9 mouse cellular contexts compared by ENCODE assay signal in genomic region chr11:50767039-50767438, GRCm38 (mm10).
DNase-seq lines count a peak whose midpoint lies in the region; ATAC-seq and TF ChIP-seq lines count a peak whose summit lies in the region.
"Had no signal": no experiment of that assay in that cellular context is flagged by ENCODE, and none has a peak within 500 bp of the region (broad histone marks: within the 10 kb centered on the region; RNA-seq: fewer than 3 reads in every experiment).

No protein-coding gene starts in this region.

- H3K27ac ChIP-seq in cortical plate, adult 2 months (ENCODE audit: insufficient read depth, low read length): no peak overlapping the region
- no peak overlapping the region for H3K27ac ChIP-seq in liver, embryonic 14.5 days
- H3K27ac ChIP-seq: liver, embryonic 15.5 days had no signal

- H3K4me1 ChIP-seq in cortical plate, adult 2 months (ENCODE audit: control insufficient read depth, insufficient read depth, low read length): no peaks in the 10 kb centered on the region
- H3K4me1 ChIP-seq in liver, embryonic 14.5 days (replicated peaks; ENCODE audit: control insufficient read depth in 2 of 2, insufficient read depth in 2 of 2, low read length in 1 of 2): no peaks in the 10 kb centered on the region
- H3K4me1 ChIP-seq: liver, embryonic 15.5 days had no signal

- no peak for TF ChIP-seq POLR2A in cortical plate, adult 2 months (IDR thresholded peaks at IDR 0.05; ENCODE audit: extremely low read depth, insufficient read depth, low read length)

- H3K4me3 ChIP-seq in cortical plate, adult 2 months (ENCODE audit: insufficient read depth, low read length): no peak overlapping the region
- H3K4me3 ChIP-seq in liver, embryonic 14.5 days (ENCODE audit: insufficient read depth in 1 of 2, low read depth in 2 of 2, low read length in 2 of 2): no peak overlapping the region
- H3K4me3 ChIP-seq: liver, embryonic 15.5 days had no signal

- no peak overlapping the region for H3K9ac ChIP-seq in liver, embryonic 14.5 days (replicated peaks)
- H3K9ac ChIP-seq: liver, embryonic 15.5 days had no signal

- no peak overlapping the region for H3K4me2 ChIP-seq in liver, embryonic 14.5 days (ENCODE audit: low read depth)
- H3K4me2 ChIP-seq: liver, embryonic 15.5 days had no signal

- TF ChIP-seq EP300 in liver, embryonic 14.5 days (IDR thresholded peaks at IDR 0.05; ENCODE audit: low read depth): no peak

- no peak for ATAC-seq in liver, embryonic 14.5 days (ENCODE audit: insufficient read depth)

- H3K9me3 ChIP-seq in liver, embryonic 14.5 days (ENCODE audit: control insufficient read depth, low read length): no peaks in the 10 kb centered on the region
- H3K9me3 ChIP-seq: liver, embryonic 15.5 days had no signal

- DNase-seq in adrenal gland, adult (ENCODE audit: inconsistent age in 2 of 2, low spot score in 1 of 2): peak; percentile 27 to 81
- DNase-seq in adrenal gland, postnatal 4 days (ENCODE audit: low spot score in 2 of 2): no peak
- DNase-seq in left cerebral cortex, adult 18-20 months (ENCODE audit: low spot score in 2 of 2): peak; percentile 46 to 54
- DNase-seq in left cerebral cortex, postnatal 36 days (ENCODE audit: low spot score in 2 of 2): no peak
- peak; percentile 12 for DNase-seq in T-cell, adult 2 months (ENCODE audit: low spot score)
- no peak for DNase-seq in liver, embryonic 14.5 days (ENCODE audit: low read depth in 3 of 3, low spot score in 3 of 3)
- DNase-seq in testis, postnatal 14 days (ENCODE audit: low spot score): peak; percentile 31

- peak; percentile 52 for TF ChIP-seq CTCF in cortical plate, adult 2 months (IDR thresholded peaks at IDR 0.05; ENCODE audit: extremely low read depth, insufficient read depth, low read length)
- peak; percentile 55 for TF ChIP-seq CTCF in liver, embryonic 14.5 days (IDR thresholded peaks at IDR 0.05; ENCODE audit: low read depth)

- H3K36me3 ChIP-seq in liver, embryonic 14.5 days (replicated peaks; ENCODE audit: control insufficient read depth, insufficient read depth, low read depth): no peaks in the 10 kb centered on the region
- H3K36me3 ChIP-seq: liver, embryonic 15.5 days had no signal

- intact Hi-C loops in left cerebral cortex, postnatal 36 days (cut with DNase I): loop anchor here (5.0 kb wide), 1 partner anchor 165 kb away; the partner anchor contains the start of gene Adamts2

- 16% methylated on average over 4 of the region's 4 CpGs for WGBS in liver, embryonic 14.5 days (ENCODE audit: insufficient replicate concordance)

- no peaks in the 10 kb centered on the region for H3K27me3 ChIP-seq in liver, embryonic 14.5 days (ENCODE audit: control insufficient read depth, insufficient read depth, low read length)
- H3K27me3 ChIP-seq: liver, embryonic 15.5 days had no signal

Comparison
In these comparisons a context has a peak if more than half of its experiments do, and no peak if none do; other contexts are left out.
1. DNase-seq: peak in adrenal gland, adult (2 of 2), left cerebral cortex, adult 18-20 months (2 of 2), T-cell, adult 2 months (single experiment) and testis, postnatal 14 days (single experiment); none in adrenal gland, postnatal 4 days (0 of 2), left cerebral cortex, postnatal 36 days (0 of 2) and liver, embryonic 14.5 days (0 of 3).